In genomic region chr17:73710042-73710911, GRCm38 (mm10) we compare ENCODE assay signal across 7 mouse cellular contexts. TPM values are rescaled to one million over a fixed set of nuclear protein-coding genes. Genes with fewer than 3 reads are reported as not detected.
DNase-seq lines count a peak whose midpoint lies in the region; ATAC-seq lines count a peak whose summit lies in the region.

Gene Galnt14, minus strand, starts transcription at chr17:73710453.

- no peaks in the 10 kb centered on the region for H3K36me3 ChIP-seq in hindbrain, embryonic 16.5 days (ENCODE audit: control insufficient read depth, insufficient read depth, low read length)
- H3K36me3 ChIP-seq in midbrain, embryonic 11.5 days (ENCODE audit: control insufficient read depth, insufficient read depth, low read length): no peaks in the 10 kb centered on the region

- WGBS in hindbrain, embryonic 16.5 days: under 1% methylated on average over 74 of the region's 75 CpGs
- under 1% methylated on average over 64 of the region's 75 CpGs for WGBS in midbrain, embryonic 11.5 days

- peak within 1 kb of the TSS; percentile 81 for H3K9ac ChIP-seq in hindbrain, embryonic 16.5 days (ENCODE audit: low read depth, low read length)
- peak within 1 kb of the TSS; percentile 70 for H3K9ac ChIP-seq in midbrain, embryonic 11.5 days (ENCODE audit: low read length)

- peaks cover 13% of the 10 kb centered on the region for H3K4me1 ChIP-seq in hindbrain, embryonic 16.5 days (ENCODE audit: control insufficient read depth, insufficient read depth, low read depth, low read length)
- peaks cover 7% of the 10 kb centered on the region; the same call in 1 of the 2 replicates for H3K4me1 ChIP-seq in midbrain, embryonic 11.5 days (ENCODE audit: control insufficient read depth, insufficient read depth, low read length)

- peak; percentile 81 for ATAC-seq in hindbrain, embryonic 16.5 days
- peak; percentile 81 for ATAC-seq in midbrain, embryonic 11.5 days (ENCODE audit: low FRiP score)

- peak within 1 kb of the TSS; percentile 71 for H3K27ac ChIP-seq in hindbrain, embryonic 16.5 days (ENCODE audit: low read depth, low read length)
- no peak within 1 kb of the TSS for H3K27ac ChIP-seq in midbrain, embryonic 11.5 days (ENCODE audit: low read depth, low read length)

- DNase-seq in adrenal gland, adult (ENCODE audit: inconsistent age in 2 of 2, low spot score in 1 of 2): peak; percentile 64 to 80
- peak; percentile 2 for DNase-seq in cerebellum, adult 9-10 months
- peak; percentile 64 to 69 for DNase-seq in frontal cortex, postnatal 10 days (ENCODE audit: low spot score in 2 of 2)
- peak; percentile 62 to 70 for DNase-seq in left cerebral cortex, adult 18-20 months (ENCODE audit: low spot score in 2 of 2)
- DNase-seq in midbrain, embryonic 11.5 days (ENCODE audit: low spot score, missing footprints): peak; percentile 95
- peak; percentile 22 to 24 for DNase-seq in spleen, postnatal 36 days (ENCODE audit: low spot score in 2 of 2)

- no peaks in the 10 kb centered on the region; the same call in 1 of the 2 replicates for H3K27me3 ChIP-seq in hindbrain, embryonic 16.5 days (replicated peaks; ENCODE audit: control insufficient read depth, insufficient read depth, low read length)
- H3K27me3 ChIP-seq in midbrain, embryonic 11.5 days (ENCODE audit: control insufficient read depth, insufficient read depth, low read length): peaks cover 21% of the 10 kb centered on the region

- no peaks in the 10 kb centered on the region for H3K9me3 ChIP-seq in hindbrain, embryonic 16.5 days (ENCODE audit: control insufficient read depth, low read length)
- peaks cover 2% of the 10 kb centered on the region; the same call in 1 of the 2 replicates for H3K9me3 ChIP-seq in midbrain, embryonic 11.5 days (ENCODE audit: control insufficient read depth, low read length)

- H3K4me2 ChIP-seq in hindbrain, embryonic 16.5 days (ENCODE audit: low read length): peak within 1 kb of the TSS; percentile 76
- peak within 1 kb of the TSS; percentile 92 for H3K4me2 ChIP-seq in midbrain, embryonic 11.5 days

- H3K4me3 ChIP-seq in hindbrain, embryonic 16.5 days (ENCODE audit: low read length): peak within 1 kb of the TSS; percentile 63
- peak within 1 kb of the TSS; percentile 51 for H3K4me3 ChIP-seq in midbrain, embryonic 11.5 days (ENCODE audit: low read depth, low read length)

RNA-seq across cellular contexts. Expression of gene Galnt14, which starts in this region (rescaled TPM):
- polyA plus RNA-seq in hindbrain, embryonic 16.5 days (2015; fragmentation: Nextera tagmentation; extraction: Ambion mirVana): 18.3 and 18.5 TPM in 2 replicates
- total RNA-seq in left cerebral cortex, adult 18-20 months (2021): 10 to 100 TPM; 19.8 to 20.8 TPM
- polyA plus RNA-seq in midbrain, embryonic 11.5 days (2014; fragmentation: Nextera tagmentation; extraction: Ambion mirVana): 4.2 and 4.7 TPM in 2 replicates

Comparison
In these comparisons a context has a peak if more than half of its experiments do, and no peak if none do; other contexts are left out.
1. DNase-seq: peak in every context shown above with its lines; median percentile 95 in midbrain, embryonic 11.5 days; 72 in adrenal gland, adult; 66 in frontal cortex, postnatal 10 days; 66 in left cerebral cortex, adult 18-20 months; 23 in spleen, postnatal 36 days; 2 in cerebellum, adult 9-10 months.